Mouse (Mus musculus) small intestine, adult 10 weeks (tissue): Measurements from ENCODE around the gene Cpz. TPM values are rescaled to one million over a fixed set of nuclear protein-coding genes. Genes with fewer than 3 reads are reported as not detected.

Source experiments
- polyA plus RNA-seq: library from polyadenylated mRNA; stranded (reverse); fragments of 350-450 nt; fragmentation: Illumina TruSeq; extraction: RNeasy Lipid Tissue Mini Kit (QIAGEN cat#74804); gene quantifications from one replicate; pipeline ENCODE4 v1.2.3, GENCODE M21; 2014; ENCODE audit warnings: low replicate concordance

Gene Cpz
- not detected for polyA plus RNA-seq

DNA sequence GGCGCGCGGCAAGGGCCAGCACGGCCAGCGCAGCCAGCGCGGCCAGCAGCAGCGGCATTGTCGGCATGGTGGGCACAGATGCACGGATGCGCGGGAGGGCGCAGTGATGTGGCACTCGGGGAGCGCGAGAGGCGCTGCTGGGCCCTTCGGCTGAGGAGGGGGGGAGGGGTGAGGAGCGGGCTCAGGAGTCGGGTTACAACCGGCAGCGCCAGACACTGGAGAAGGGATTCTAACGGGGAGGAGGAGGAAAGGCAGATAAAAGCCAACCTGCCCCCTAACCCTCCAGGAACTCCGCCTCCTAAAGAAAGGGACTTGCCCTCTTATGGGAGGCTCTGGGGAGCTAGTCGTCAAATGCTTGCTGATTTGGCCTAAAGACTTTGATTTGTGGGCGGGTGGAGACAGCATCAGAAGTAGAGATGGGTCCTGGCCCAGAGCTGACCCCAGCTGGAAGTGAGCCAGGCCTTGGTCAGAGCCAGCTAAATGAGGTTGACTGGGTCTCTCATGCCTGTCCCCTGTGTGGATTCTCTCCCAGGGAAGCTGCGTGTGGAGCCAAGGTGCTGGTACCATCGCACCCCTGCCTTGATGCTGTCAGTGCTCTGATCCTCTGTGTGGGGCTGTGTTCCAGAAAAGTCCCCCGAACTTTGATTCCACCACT lies at the start of gene Cpz:
Gene Cpz, minus strand, starts transcription at position 230 of the 655 bp plus-strand sequence.

GRCm38 (mm10) chr5:35574653-35575599 lies 49.4 kb upstream of the Cpz start, which contains the start of gene Trmt44:
TSS of gene Trmt44 (minus strand) at chr5:35575070.

Other genes starting within 250 kb of the Cpz start
- not detected for gene Adra2c, start 247.4 kb downstream of the Cpz start, polyA plus RNA-seq
- gene Hmx1, start 136.6 kb downstream of the Cpz start, polyA plus RNA-seq = not detected
- gene Trmt44, start 49.4 kb upstream of the Cpz start, polyA plus RNA-seq = 1.9 TPM
- 14.1 TPM for gene Acox3, start 57.3 kb upstream of the Cpz start, polyA plus RNA-seq
- gene Htra3, start 154.1 kb upstream of the Cpz start, polyA plus RNA-seq = 0.19 TPM
- gene Sh3tc1, start 214.3 kb upstream of the Cpz start, polyA plus RNA-seq = 0.11 TPM
- not detected for gene Ablim2, start 232.2 kb upstream of the Cpz start, polyA plus RNA-seq